9 mouse cellular contexts compared by ENCODE assay signal in genomic region chr3:107517631-107518108, GRCm38 (mm10). TPM values are rescaled to one million over a fixed set of nuclear protein-coding genes. Genes with fewer than 3 reads are reported as not detected.
DNase-seq lines count a peak whose midpoint lies in the region; ATAC-seq and TF ChIP-seq lines count a peak whose summit lies in the region.
"Had no signal": no experiment of that assay in that cellular context is flagged by ENCODE, and none has a peak within 500 bp of the region (broad histone marks: within the 10 kb centered on the region; RNA-seq: fewer than 3 reads in every experiment).

Gene Slc6a17 (minus strand): TSS chr3:107518018.

- H3K27me3 ChIP-seq in forebrain, embryonic 12.5 days = peaks cover 65% of the 10 kb centered on the region
- H3K27me3 ChIP-seq in hindbrain, embryonic 15.5 days = peaks cover 23% of the 10 kb centered on the region
- H3K27me3 ChIP-seq in midbrain, embryonic 14.5 days (ENCODE audit: control insufficient read depth, insufficient read depth, low read length) = peaks cover 20% of the 10 kb centered on the region

- peak within 1 kb of the TSS; percentile 63 for H3K4me3 ChIP-seq in gastrocnemius, adult 2 months
- peak within 1 kb of the TSS; percentile 57 for H3K4me3 ChIP-seq in forebrain, embryonic 12.5 days (replicated peaks)
- H3K4me3 ChIP-seq in hindbrain, embryonic 15.5 days = peak within 1 kb of the TSS; percentile 61
- H3K4me3 ChIP-seq in left cerebral cortex, adult 2 months = peak within 1 kb of the TSS; percentile 70
- peak within 1 kb of the TSS; percentile 57 for H3K4me3 ChIP-seq in midbrain, embryonic 14.5 days (replicated peaks; ENCODE audit: low read depth, low read length)

- no peak within 1 kb of the TSS for H3K27ac ChIP-seq in gastrocnemius, adult 2 months
- H3K27ac ChIP-seq in forebrain, embryonic 12.5 days = peak within 1 kb of the TSS; percentile 59; the same call in 1 of the 2 replicates
- H3K27ac ChIP-seq in hindbrain, embryonic 15.5 days (replicated peaks) = peak within 1 kb of the TSS; percentile 80
- peak within 1 kb of the TSS; percentile 96 for H3K27ac ChIP-seq in left cerebral cortex, adult 2 months
- peak within 1 kb of the TSS; percentile 79 for H3K27ac ChIP-seq in midbrain, embryonic 14.5 days (replicated peaks; ENCODE audit: low read depth, low read length)

- no peaks in the 10 kb centered on the region for H3K36me3 ChIP-seq in forebrain, embryonic 12.5 days (replicated peaks)
- H3K36me3 ChIP-seq in hindbrain, embryonic 15.5 days = no peaks in the 10 kb centered on the region
- H3K36me3 ChIP-seq in midbrain, embryonic 14.5 days (ENCODE audit: control insufficient read depth, insufficient read depth, low read length) = no peaks in the 10 kb centered on the region

- H3K4me1 ChIP-seq in forebrain, embryonic 12.5 days = peaks cover 14% of the 10 kb centered on the region
- H3K4me1 ChIP-seq in hindbrain, embryonic 15.5 days (replicated peaks) = peaks cover 30% of the 10 kb centered on the region
- H3K4me1 ChIP-seq in midbrain, embryonic 14.5 days (ENCODE audit: control insufficient read depth, insufficient read depth, low read length) = peaks cover 13% of the 10 kb centered on the region; the same call in 1 of the 2 replicates

- peak; percentile 85 for ATAC-seq in forebrain, embryonic 12.5 days (ENCODE audit: low FRiP score)
- peak; percentile 85 for ATAC-seq in hindbrain, embryonic 15.5 days (ENCODE audit: low FRiP score, low read depth)
- peak; percentile 80 for ATAC-seq in midbrain, embryonic 14.5 days (ENCODE audit: low FRiP score, low TSS enrichment)

- H3K9me3 ChIP-seq in forebrain, embryonic 12.5 days = no peaks in the 10 kb centered on the region
- H3K9me3 ChIP-seq in hindbrain, embryonic 15.5 days = no peaks in the 10 kb centered on the region
- no peaks in the 10 kb centered on the region for H3K9me3 ChIP-seq in midbrain, embryonic 14.5 days (ENCODE audit: control insufficient read depth, low read length)

- H3K4me2 ChIP-seq in forebrain, embryonic 12.5 days = peak within 1 kb of the TSS; percentile 95
- peak within 1 kb of the TSS; percentile 86 for H3K4me2 ChIP-seq in hindbrain, embryonic 15.5 days
- H3K4me2 ChIP-seq in midbrain, embryonic 14.5 days (ENCODE audit: low read length) = peak within 1 kb of the TSS; percentile 89

- intact Hi-C loops in gastrocnemius, adult 2 months (cut with DNase I) = no loop called here
- intact Hi-C loops in gastrocnemius, postnatal 36 days (cut with DNase I) = no loop called here
- intact Hi-C loops in left cerebral cortex, adult 2 months (cut with DNase I) = loop anchor here (1.0 kb wide), 1 partner anchor 20 kb away; no protein-coding TSS in a partner anchor

- under 1% methylated on average over 68 of the region's 68 CpGs for WGBS in forebrain, embryonic 12.5 days
- WGBS in hindbrain, embryonic 15.5 days = under 1% methylated on average over 63 of the region's 68 CpGs
- WGBS in midbrain, embryonic 14.5 days = under 1% methylated on average over 68 of the region's 68 CpGs

- peak; percentile 15; the same call in 1 of the 2 replicates for TF ChIP-seq CTCF in gastrocnemius, adult 2 months (IDR thresholded peaks at IDR 0.05)
- peak; percentile 48 for TF ChIP-seq CTCF in left cerebral cortex, adult 2 months (IDR thresholded peaks at IDR 0.05)

- peak within 1 kb of the TSS; percentile 66 for H3K9ac ChIP-seq in forebrain, embryonic 12.5 days
- peak within 1 kb of the TSS; percentile 56 for H3K9ac ChIP-seq in hindbrain, embryonic 15.5 days
- peak within 1 kb of the TSS; percentile 65 for H3K9ac ChIP-seq in midbrain, embryonic 14.5 days (replicated peaks; ENCODE audit: low read length)

- DNase-seq in gastrocnemius, adult 2 months = peak; percentile 42
- no peak for DNase-seq in gastrocnemius, postnatal 36 days
- DNase-seq in c-Kit-positive CD71-negative TER-119-negative erythroid progenitor cells, embryonic 14.5 days (ENCODE audit: low read depth) = peak; percentile 13
- peak; percentile 87 to 90 for DNase-seq in left cerebral cortex, adult 2 months (ENCODE audit: extremely low spot score in 1 of 2, low spot score in 2 of 2)
- DNase-seq in midbrain, embryonic 14.5 days = peak; percentile 88
- DNase-seq in urinary bladder, postnatal 10 days (ENCODE audit: low spot score) = peak; percentile 15

RNA-seq across cellular contexts. Expression of gene Slc6a17, which starts in this region (rescaled TPM):
- under 1 TPM; 0.28 to 0.81 TPM for total RNA-seq in gastrocnemius, adult 2 months (2021)
- total RNA-seq in gastrocnemius, postnatal 36 days (2021) = 1 to 10 TPM in 1 of 2 experiments, under 1 TPM in 1; 0.26 to 1.4 TPM
- polyA plus RNA-seq in forebrain, embryonic 12.5 days (2016; fragmentation: Nextera tagmentation; extraction: Ambion mirVana) = 5.7 and 8.3 TPM in 2 replicates
- 16.4 and 19.7 TPM in 2 replicates for polyA plus RNA-seq in hindbrain, embryonic 15.5 days (2015; fragmentation: Nextera tagmentation; extraction: Ambion mirVana)
- total RNA-seq in left cerebral cortex, adult 2 months (2021) = 100 to 1,000 TPM; 369 to 419 TPM
- 12.3 and 20.4 TPM in 2 replicates for polyA plus RNA-seq in midbrain, embryonic 14.5 days (2014; fragmentation: Nextera tagmentation; extraction: Ambion mirVana)
- total RNA-seq: liver, adult 2 months had no signal

Comparison
In these comparisons a context has a peak if more than half of its experiments do, and no peak if none do; other contexts are left out.
1. RNA of gene Slc6a17 (total RNA-seq): 369 to 419 TPM in left cerebral cortex, adult 2 months; 0.26 to 1.4 TPM in gastrocnemius, postnatal 36 days and 0.28 to 0.81 TPM in gastrocnemius, adult 2 months; every median in the first group is over 100 times any median in the second.
2. Peak in DNase-seq and H3K4me3 ChIP-seq in gastrocnemius, adult 2 months; RNA of the gene not detected or under 1 TPM.
3. DNase-seq: peak in c-Kit-positive CD71-negative TER-119-negative erythroid progenitor cells, embryonic 14.5 days (single experiment), left cerebral cortex, adult 2 months (2 of 2), midbrain, embryonic 14.5 days (single experiment) and urinary bladder, postnatal 10 days (single experiment); none in gastrocnemius, postnatal 36 days (0 of 2).
4. Peak in every context shown above with its lines, with median percentiles within 50 percentile points of each other: H3K4me3 ChIP-seq, ATAC-seq, H3K4me2 ChIP-seq and H3K9ac ChIP-seq.